In genomic region chr5:144703464-144704368, GRCm38 (mm10) we compare ENCODE assay signal across 9 mouse cellular contexts. TPM values are rescaled to one million over a fixed set of nuclear protein-coding genes. Genes with fewer than 3 reads are reported as not detected.
A peak's percentile ranks its signal among the peaks of the same experiment; 100 is the strongest.
DNase-seq lines count a peak whose midpoint lies in the region; ATAC-seq lines count a peak whose summit lies in the region.
"Had no signal": no experiment of that assay in that cellular context is flagged by ENCODE, and none has a peak within 500 bp of the region (broad histone marks: within the 10 kb centered on the region; RNA-seq: fewer than 3 reads in every experiment).

No protein-coding gene starts in this region.

- no peak overlapping the region for H3K4me3 ChIP-seq in midbrain, embryonic 11.5 days (ENCODE audit: low read depth, low read length)
- H3K4me3 ChIP-seq in midbrain, embryonic 10.5 days, result no peak overlapping the region
- no peak overlapping the region for H3K4me3 ChIP-seq in embryonic facial prominence, embryonic 14.5 days (ENCODE audit: low read depth, low read length)
- no peak overlapping the region for H3K4me3 ChIP-seq in stomach, embryonic 15.5 days (replicated peaks)
- H3K4me3 ChIP-seq: limb, embryonic 15.5 days; myocyte had no signal

- no peaks in the 10 kb centered on the region for H3K9me3 ChIP-seq in midbrain, embryonic 11.5 days (ENCODE audit: control insufficient read depth, low read length)
- H3K9me3 ChIP-seq in midbrain, embryonic 10.5 days (replicated peaks), result no peaks in the 10 kb centered on the region
- H3K9me3 ChIP-seq in embryonic facial prominence, embryonic 14.5 days (ENCODE audit: control insufficient read depth, low read length), result no peaks in the 10 kb centered on the region
- no peaks in the 10 kb centered on the region for H3K9me3 ChIP-seq in stomach, embryonic 15.5 days
- H3K9me3 ChIP-seq: limb, embryonic 15.5 days had no signal

- no peak overlapping the region for H3K27ac ChIP-seq in midbrain, embryonic 11.5 days (ENCODE audit: low read depth, low read length)
- no peak overlapping the region for H3K27ac ChIP-seq in midbrain, embryonic 10.5 days (replicated peaks)
- H3K27ac ChIP-seq in embryonic facial prominence, embryonic 14.5 days (replicated peaks; ENCODE audit: low read depth, low read length), result no peak overlapping the region
- peak overlapping the region; percentile 54 for H3K27ac ChIP-seq in stomach, embryonic 15.5 days
- H3K27ac ChIP-seq: limb, embryonic 15.5 days had no signal

- 63% methylated on average over 19 of the region's 20 CpGs for WGBS in midbrain, embryonic 11.5 days
- 79% methylated on average over 20 of the region's 20 CpGs for WGBS in midbrain, embryonic 10.5 days
- 50% methylated on average over 20 of the region's 20 CpGs for WGBS in embryonic facial prominence, embryonic 14.5 days
- 54% methylated on average over 20 of the region's 20 CpGs for WGBS in stomach, embryonic 15.5 days

- peak; percentile 48; the same call in 1 of the 2 replicates for ATAC-seq in midbrain, embryonic 11.5 days (ENCODE audit: low FRiP score)
- ATAC-seq in embryonic facial prominence, embryonic 14.5 days (ENCODE audit: low read depth), result peak; percentile 65; the same call in 1 of the 2 replicates
- ATAC-seq in stomach, embryonic 15.5 days (ENCODE audit: insufficient read depth, low FRiP score, low read depth), result peak; percentile 43; the same call in 1 of the 2 replicates

- intact Hi-C loops in heart, postnatal 36 days (cut with DNase I), result no loop called here

- no peaks in the 10 kb centered on the region for H3K27me3 ChIP-seq in midbrain, embryonic 11.5 days (ENCODE audit: control insufficient read depth, insufficient read depth, low read length)
- no peaks in the 10 kb centered on the region for H3K27me3 ChIP-seq in midbrain, embryonic 10.5 days (ENCODE audit: low read depth, poor library complexity, severe bottlenecking)
- H3K27me3 ChIP-seq in embryonic facial prominence, embryonic 14.5 days (replicated peaks; ENCODE audit: control insufficient read depth, insufficient read depth, low read length), result no peaks in the 10 kb centered on the region
- no peaks in the 10 kb centered on the region for H3K27me3 ChIP-seq in stomach, embryonic 15.5 days (replicated peaks)
- H3K27me3 ChIP-seq: limb, embryonic 15.5 days had no signal

- H3K4me2 ChIP-seq in midbrain, embryonic 11.5 days, result no peak overlapping the region
- H3K4me2 ChIP-seq in embryonic facial prominence, embryonic 14.5 days (ENCODE audit: low read depth, low read length), result 0 out of 2 replicates have a peak overlapping the region, but pooled peaks have one; percentile 1
- H3K4me2 ChIP-seq in stomach, embryonic 15.5 days, result no peak overlapping the region
- H3K4me2 ChIP-seq: limb, embryonic 15.5 days had no signal

- H3K4me1 ChIP-seq in midbrain, embryonic 11.5 days (ENCODE audit: control insufficient read depth, insufficient read depth, low read length), result peaks cover 2% of the 10 kb centered on the region; the same call in 1 of the 2 replicates
- peaks cover 11% of the 10 kb centered on the region for H3K4me1 ChIP-seq in midbrain, embryonic 10.5 days
- H3K4me1 ChIP-seq in embryonic facial prominence, embryonic 14.5 days (ENCODE audit: control insufficient read depth, insufficient read depth, low read length), result no peaks in the 10 kb centered on the region
- H3K4me1 ChIP-seq in stomach, embryonic 15.5 days, result no peaks in the 10 kb centered on the region
- H3K4me1 ChIP-seq: limb, embryonic 15.5 days had no signal

- DNase-seq in midbrain, embryonic 11.5 days (ENCODE audit: low spot score, missing footprints), result peak; percentile 82
- no peak for DNase-seq in midbrain, embryonic 10.5 days (ENCODE audit: low spot score)
- peak; percentile 71 for DNase-seq in embryonic facial prominence, embryonic 14.5 days (ENCODE audit: low spot score)
- peak; percentile 17 to 38 for DNase-seq in layer of hippocampus, adult 8-10 months (ENCODE audit: low spot score in 2 of 2)
- no peak for DNase-seq in T-cell, adult 2 months (ENCODE audit: low spot score)
- no peak for DNase-seq in heart, postnatal 36 days

- H3K36me3 ChIP-seq in midbrain, embryonic 11.5 days (ENCODE audit: control insufficient read depth, insufficient read depth, low read length), result no peaks in the 10 kb centered on the region
- no peaks in the 10 kb centered on the region for H3K36me3 ChIP-seq in midbrain, embryonic 10.5 days
- H3K36me3 ChIP-seq in embryonic facial prominence, embryonic 14.5 days (ENCODE audit: control insufficient read depth, insufficient read depth, low read length), result no peaks in the 10 kb centered on the region
- no peaks in the 10 kb centered on the region for H3K36me3 ChIP-seq in stomach, embryonic 15.5 days
- H3K36me3 ChIP-seq: limb, embryonic 15.5 days had no signal

- no peak overlapping the region for H3K9ac ChIP-seq in midbrain, embryonic 11.5 days (ENCODE audit: low read length)
- no peak overlapping the region for H3K9ac ChIP-seq in embryonic facial prominence, embryonic 14.5 days (ENCODE audit: low read depth, low read length)
- H3K9ac ChIP-seq in stomach, embryonic 15.5 days, result no peak overlapping the region
- H3K9ac ChIP-seq: limb, embryonic 15.5 days had no signal

RNA-seq across cellular contexts. Expression of gene Tmem130, which starts 57.9 kb away (rescaled TPM):
- polyA plus RNA-seq in midbrain, embryonic 11.5 days (2014; fragmentation: Nextera tagmentation; extraction: Ambion mirVana), result 20.1 and 20.6 TPM in 2 replicates
- 2.5 and 10.9 TPM in 2 replicates for polyA plus RNA-seq in midbrain, embryonic 10.5 days (2016; fragmentation: Nextera tagmentation; extraction: Ambion mirVana)
- 2.5 and 2.7 TPM in 2 replicates for polyA plus RNA-seq in embryonic facial prominence, embryonic 14.5 days (2014; fragmentation: Nextera tagmentation; extraction: Ambion mirVana)
- 100 to 1,000 TPM; 124 to 160 (median 141) TPM for total RNA-seq in layer of hippocampus, adult 8-10 months (2022)
- 3.4 and 4.4 TPM in 2 replicates for polyA plus RNA-seq in stomach, embryonic 15.5 days (2015; fragmentation: Nextera tagmentation; extraction: Ambion mirVana)
- under 1 TPM; 0.11 to 0.14 TPM for total RNA-seq in heart, postnatal 36 days (2021)

Comparison
In these comparisons a context has a peak if more than half of its experiments do, and no peak if none do; other contexts are left out.
1. DNase-seq: peak in midbrain, embryonic 11.5 days (single experiment), embryonic facial prominence, embryonic 14.5 days (single experiment) and layer of hippocampus, adult 8-10 months (2 of 2); none in midbrain, embryonic 10.5 days (single experiment), T-cell, adult 2 months (single experiment) and heart, postnatal 36 days (0 of 2).
2. Peak in every context shown above with its lines, with median percentiles within 50 percentile points of each other: ATAC-seq.